Mouse (Mus musculus) cerebellum, adult 11-12 months (tissue): Measurements from ENCODE around the gene Ldhc.

Source experiments
- DNase-seq: peaks from one replicate; pipeline ENCODE4 v3.0.0; 2022

Ldhc gene

GRCm38 (mm10) chr7:46919551-46920176, 58.7 kb downstream of the Ldhc start, which contains the start of gene Tsg101:
Tsg101 (minus strand) TSS chr7:46919969.
- peak; percentile 88 for DNase-seq

GRCm38 (mm10) chr7:46922075-46922474, 61.1 kb downstream of the Ldhc start:
- DNase-seq = no peak
